Mouse (Mus musculus): ENCODE data around the gene Inpp5b. TPM values are rescaled to one million over a fixed set of nuclear protein-coding genes. Genes with fewer than 3 reads are reported as not detected.
A peak's percentile ranks its signal among the peaks of the same experiment; 100 is the strongest.

Gene Inpp5b
- polyA plus RNA-seq, 1 experiment from 2014 or later, result 20.8 TPM

DNA sequence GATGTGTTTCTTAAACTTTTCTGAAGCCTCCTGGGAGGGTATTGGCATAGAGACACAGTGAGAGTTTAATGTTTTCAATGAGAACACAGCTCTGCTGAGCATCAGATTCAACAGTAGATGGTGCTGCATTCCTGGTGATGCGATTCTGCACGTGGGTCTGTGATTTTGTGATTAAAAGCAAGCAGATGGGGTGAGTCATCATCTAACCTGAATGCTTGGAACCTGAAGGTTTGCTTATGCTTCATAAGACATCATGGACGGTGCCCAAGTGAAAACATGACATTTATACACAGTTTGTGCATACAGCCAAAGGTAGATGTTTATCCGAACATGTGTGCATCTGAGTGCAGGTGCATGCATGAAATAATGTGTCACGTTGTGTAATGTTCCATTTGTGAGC lies 29.0 kb downstream of the Inpp5b start:
- H3K4me3 ChIP-seq (ENCODE audit: low read depth, low read length), result no peak overlapping the region
- ATAC-seq, result no peak
- H3K27me3 ChIP-seq (replicated peaks; ENCODE audit: control insufficient read depth, insufficient read depth, low read length), result no peaks in the 10 kb centered on the region
- no peak overlapping the region for H3K27ac ChIP-seq (ENCODE audit: low read depth, low read length)
- WGBS, result 80% methylated on average over 5 of the region's 5 CpGs
- no peaks in the 10 kb centered on the region for H3K36me3 ChIP-seq (ENCODE audit: control insufficient read depth, insufficient read depth, low read length)
- H3K9ac ChIP-seq (ENCODE audit: low read length), result no peak overlapping the region
- H3K4me1 ChIP-seq (ENCODE audit: control insufficient read depth, insufficient read depth, low read length), result no peaks in the 10 kb centered on the region
- H3K9me3 ChIP-seq (replicated peaks; ENCODE audit: control insufficient read depth, low read length), result no peaks in the 10 kb centered on the region
- H3K4me2 ChIP-seq (ENCODE audit: low read length), result no peak overlapping the region
- DNase-seq (ENCODE audit: low spot score), result no peak

DNA sequence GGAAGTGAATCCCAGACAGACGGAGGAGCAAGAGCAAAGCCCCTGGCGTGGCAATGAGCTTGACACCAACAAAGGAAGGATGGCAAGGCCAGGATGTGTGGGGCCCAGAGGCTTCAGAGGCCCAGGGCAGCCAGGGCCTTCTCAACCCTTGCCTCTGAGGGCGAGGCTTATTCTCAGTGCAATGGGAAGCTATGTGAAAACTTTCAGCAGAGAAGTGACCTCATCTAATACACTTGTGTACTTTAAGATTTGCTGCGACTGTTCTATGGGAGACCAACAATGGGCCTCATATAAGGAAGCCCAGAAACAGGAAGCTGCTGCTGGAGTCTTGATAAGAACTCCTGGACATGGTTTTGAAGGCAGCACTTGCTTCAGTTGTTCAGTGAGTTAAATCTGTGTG lies 30.5 kb downstream of the Inpp5b start:
- H3K4me3 ChIP-seq (ENCODE audit: low read depth, low read length), result no peak overlapping the region
- DNase-seq (ENCODE audit: low spot score), result no peak
- H3K36me3 ChIP-seq (ENCODE audit: control insufficient read depth, insufficient read depth, low read length), result no peaks in the 10 kb centered on the region
- no peak overlapping the region for H3K9ac ChIP-seq (ENCODE audit: low read length)
- no peaks in the 10 kb centered on the region for H3K27me3 ChIP-seq (replicated peaks; ENCODE audit: control insufficient read depth, insufficient read depth, low read length)
- no peak overlapping the region for H3K4me2 ChIP-seq (ENCODE audit: low read length)
- no peaks in the 10 kb centered on the region for H3K9me3 ChIP-seq (replicated peaks; ENCODE audit: control insufficient read depth, low read length)
- ATAC-seq, result no peak
- H3K4me1 ChIP-seq (ENCODE audit: control insufficient read depth, insufficient read depth, low read length), result no peaks in the 10 kb centered on the region
- whole genome bisulfite sequencing, result 68% methylated on average over 4 of the region's 4 CpGs
- H3K27ac ChIP-seq (ENCODE audit: low read depth, low read length), result peak overlapping the region; percentile 33; the same call in 1 of the 2 replicates

- ATAC-seq (no peak), DNase-seq (ENCODE audit: low spot score) (no peak)
- no peaks in the 10 kb centered on the region for H3K36me3 ChIP-seq (ENCODE audit: control insufficient read depth, insufficient read depth, low read length)
- H3K27me3 ChIP-seq (replicated peaks; ENCODE audit: control insufficient read depth, insufficient read depth, low read length), result no peaks in the 10 kb centered on the region
- H3K27ac ChIP-seq (ENCODE audit: low read depth, low read length), result no peak overlapping the region
- H3K4me1 ChIP-seq (ENCODE audit: control insufficient read depth, insufficient read depth, low read length), result no peaks in the 10 kb centered on the region
- 90% methylated on average over 2 of the region's 2 CpGs for WGBS
- H3K9me3 ChIP-seq (replicated peaks; ENCODE audit: control insufficient read depth, low read length), result no peaks in the 10 kb centered on the region
- no peak overlapping the region for H3K4me3 ChIP-seq (ENCODE audit: low read depth, low read length)
- no peak overlapping the region for H3K4me2 ChIP-seq (ENCODE audit: low read length)
- H3K9ac ChIP-seq (ENCODE audit: low read length), result no peak overlapping the region
Observed at GRCm38 (mm10) chr4:124773449-124773848, 31.8 kb downstream of the Inpp5b start.

DNA sequence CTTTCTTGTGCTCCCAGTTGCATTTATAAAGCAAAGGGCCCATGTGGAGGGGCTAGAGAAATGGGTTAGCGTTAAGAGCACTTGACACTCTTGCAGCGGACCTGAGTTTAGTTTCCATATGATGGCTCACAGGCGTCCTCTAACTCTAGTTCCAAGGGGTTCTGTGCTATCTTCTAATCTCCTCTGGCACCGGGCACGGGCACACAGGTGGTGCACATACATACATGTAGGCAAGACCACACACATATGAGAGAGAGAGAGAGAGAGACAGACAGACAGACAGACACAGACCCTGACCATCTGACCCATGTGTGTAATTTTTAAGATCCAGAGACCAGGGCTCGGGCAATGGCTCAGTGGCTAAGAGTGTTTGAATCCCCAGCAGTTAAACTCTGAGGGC lies 32.3 kb downstream of the Inpp5b start:
- 93% methylated on average over 6 of the region's 6 CpGs for WGBS
- Histone ChIP-seq H3K4me3 (ENCODE audit: low read depth, low read length) (no peak overlapping the region), H3K4me1 (ENCODE audit: control insufficient read depth, insufficient read depth, low read length) (no peaks in the 10 kb centered on the region), H3K9me3 (replicated peaks; ENCODE audit: control insufficient read depth, low read length) (no peaks in the 10 kb centered on the region), H3K27me3 (replicated peaks; ENCODE audit: control insufficient read depth, insufficient read depth, low read length) (no peaks in the 10 kb centered on the region), H3K4me2 (ENCODE audit: low read length) (no peak overlapping the region), H3K27ac (ENCODE audit: low read depth, low read length) (no peak overlapping the region), H3K36me3 (ENCODE audit: control insufficient read depth, insufficient read depth, low read length) (no peaks in the 10 kb centered on the region), H3K9ac (ENCODE audit: low read length) (no peak overlapping the region)
- ATAC-seq, result no peak
- DNase-seq (ENCODE audit: low spot score), result no peak

GRCm38 (mm10) chr4:124774429-124774828 lies 32.8 kb downstream of the Inpp5b start:
- H3K9ac ChIP-seq (ENCODE audit: low read length), result no peak overlapping the region
- peaks cover 2% of the 10 kb centered on the region; the same call in 1 of the 2 replicates for H3K36me3 ChIP-seq (ENCODE audit: control insufficient read depth, insufficient read depth, low read length)
- no peak overlapping the region for H3K4me2 ChIP-seq (ENCODE audit: low read length)
- no peaks in the 10 kb centered on the region for H3K27me3 ChIP-seq (replicated peaks; ENCODE audit: control insufficient read depth, insufficient read depth, low read length)
- H3K4me1 ChIP-seq (ENCODE audit: control insufficient read depth, insufficient read depth, low read length), result no peaks in the 10 kb centered on the region
- 71% methylated on average over 2 of the region's 2 CpGs for WGBS
- no peak overlapping the region for H3K4me3 ChIP-seq (ENCODE audit: low read depth, low read length)
- ATAC-seq (no peak), DNase-seq (ENCODE audit: low spot score) (no peak)
- H3K9me3 ChIP-seq (replicated peaks; ENCODE audit: control insufficient read depth, low read length), result no peaks in the 10 kb centered on the region
- H3K27ac ChIP-seq (ENCODE audit: low read depth, low read length), result no peak overlapping the region

DNA sequence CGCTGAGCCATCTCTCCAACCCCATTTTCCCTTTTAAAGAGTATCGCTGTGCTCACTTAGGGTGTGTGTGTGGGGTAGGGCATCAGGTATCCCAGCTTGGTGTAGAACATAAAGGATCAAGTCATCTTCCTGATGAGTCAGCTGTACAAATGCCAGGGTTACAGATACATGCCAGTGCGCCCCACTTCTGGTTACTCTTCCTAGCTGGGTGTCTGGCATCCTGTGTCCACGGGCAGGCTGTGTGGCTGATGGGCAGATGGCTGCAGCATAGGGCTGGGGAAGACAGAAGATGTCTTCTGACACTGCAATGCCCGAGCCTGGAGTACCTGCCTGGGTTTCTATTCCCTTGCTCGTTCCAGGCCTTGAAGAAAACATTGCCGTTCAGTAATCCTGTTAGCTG lies 39.7 kb downstream of the Inpp5b start:
- Histone ChIP-seq H3K27me3 (replicated peaks; ENCODE audit: control insufficient read depth, insufficient read depth, low read length) (no peaks in the 10 kb centered on the region), H3K27ac (ENCODE audit: low read depth, low read length) (no peak overlapping the region), H3K36me3 (ENCODE audit: control insufficient read depth, insufficient read depth, low read length) (peaks cover 58% of the 10 kb centered on the region), H3K9ac (ENCODE audit: low read length) (no peak overlapping the region), H3K4me2 (ENCODE audit: low read length) (no peak overlapping the region), H3K4me3 (ENCODE audit: low read depth, low read length) (no peak overlapping the region), H3K9me3 (replicated peaks; ENCODE audit: control insufficient read depth, low read length) (no peaks in the 10 kb centered on the region), H3K4me1 (ENCODE audit: control insufficient read depth, insufficient read depth, low read length) (no peaks in the 10 kb centered on the region)
- DNase-seq (ENCODE audit: low spot score), result no peak
- no peak for ATAC-seq
- WGBS, result 61% methylated on average over 7 of the region's 7 CpGs

GRCm38 (mm10) chr4:124782395-124782794 lies 40.7 kb downstream of the Inpp5b start:
- no peak overlapping the region for H3K4me3 ChIP-seq (ENCODE audit: low read depth, low read length)
- H3K4me2 ChIP-seq (ENCODE audit: low read length), result no peak overlapping the region
- H3K27me3 ChIP-seq (replicated peaks; ENCODE audit: control insufficient read depth, insufficient read depth, low read length), result no peaks in the 10 kb centered on the region
- no peak for ATAC-seq
- H3K27ac ChIP-seq (ENCODE audit: low read depth, low read length), result no peak overlapping the region
- no peaks in the 10 kb centered on the region for H3K9me3 ChIP-seq (replicated peaks; ENCODE audit: control insufficient read depth, low read length)
- WGBS, result 92% methylated on average over 8 of the region's 8 CpGs
- no peak for DNase-seq (ENCODE audit: low spot score)
- no peaks in the 10 kb centered on the region for H3K4me1 ChIP-seq (ENCODE audit: control insufficient read depth, insufficient read depth, low read length)
- H3K36me3 ChIP-seq (ENCODE audit: control insufficient read depth, insufficient read depth, low read length), result peaks cover 69% of the 10 kb centered on the region
- no peak overlapping the region for H3K9ac ChIP-seq (ENCODE audit: low read length)

- no peak overlapping the region for H3K9ac ChIP-seq (ENCODE audit: low read length)
- H3K9me3 ChIP-seq (replicated peaks; ENCODE audit: control insufficient read depth, low read length), result no peaks in the 10 kb centered on the region
- WGBS, result 89% methylated on average over 8 of the region's 8 CpGs
- H3K4me3 ChIP-seq (ENCODE audit: low read depth, low read length), result no peak overlapping the region
- H3K27ac ChIP-seq (ENCODE audit: low read depth, low read length), result no peak overlapping the region
- ATAC-seq (no peak), DNase-seq (ENCODE audit: low spot score) (no peak)
- H3K27me3 ChIP-seq (replicated peaks; ENCODE audit: control insufficient read depth, insufficient read depth, low read length), result no peaks in the 10 kb centered on the region
- no peaks in the 10 kb centered on the region for H3K4me1 ChIP-seq (ENCODE audit: control insufficient read depth, insufficient read depth, low read length)
- peaks cover 81% of the 10 kb centered on the region for H3K36me3 ChIP-seq (ENCODE audit: control insufficient read depth, insufficient read depth, low read length)
- H3K4me2 ChIP-seq (ENCODE audit: low read length), result no peak overlapping the region
Observed at GRCm38 (mm10) chr4:124783937-124784336, 42.3 kb downstream of the Inpp5b start.

DNA sequence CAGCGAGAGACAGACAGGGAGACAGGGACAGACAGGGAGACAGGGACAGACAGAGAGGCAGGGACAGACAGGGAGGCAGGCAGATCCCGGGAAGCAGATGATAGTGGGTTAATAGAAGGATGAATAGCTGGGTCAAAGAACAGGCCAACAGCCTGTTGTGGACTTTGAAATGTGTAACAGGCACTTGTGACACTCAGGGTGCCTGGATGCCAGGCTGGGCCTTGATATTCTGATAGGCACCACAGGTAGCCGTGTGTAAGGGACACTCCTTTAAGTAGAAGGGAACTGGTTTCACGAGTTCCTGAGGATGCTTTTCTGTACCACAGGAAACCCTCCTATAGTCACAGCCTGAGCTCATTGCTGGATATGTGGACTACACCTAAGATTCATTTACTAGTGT lies 48.4 kb downstream of the Inpp5b start:
- ATAC-seq (no peak), DNase-seq (ENCODE audit: low spot score) (no peak)
- no peak overlapping the region for H3K4me2 ChIP-seq (ENCODE audit: low read length)
- no peak overlapping the region for H3K27ac ChIP-seq (ENCODE audit: low read depth, low read length)
- H3K4me1 ChIP-seq (ENCODE audit: control insufficient read depth, insufficient read depth, low read length), result no peaks in the 10 kb centered on the region
- peaks cover 93% of the 10 kb centered on the region for H3K36me3 ChIP-seq (ENCODE audit: control insufficient read depth, insufficient read depth, low read length)
- WGBS, result 87% methylated on average over 4 of the region's 4 CpGs
- H3K9me3 ChIP-seq (replicated peaks; ENCODE audit: control insufficient read depth, low read length), result no peaks in the 10 kb centered on the region
- no peaks in the 10 kb centered on the region for H3K27me3 ChIP-seq (replicated peaks; ENCODE audit: control insufficient read depth, insufficient read depth, low read length)
- H3K4me3 ChIP-seq (ENCODE audit: low read depth, low read length), result no peak overlapping the region
- no peak overlapping the region for H3K9ac ChIP-seq (ENCODE audit: low read length)

Measured in forebrain, embryonic 14.5 days (tissue).